ENCODE assay signal across 9 mouse cellular contexts in genomic region chr17:26095121-26095740, GRCm38 (mm10). TPM values are rescaled to one million over a fixed set of nuclear protein-coding genes. Genes with fewer than 3 reads are reported as not detected.
DNase-seq lines count a peak whose midpoint lies in the region; ATAC-seq and TF ChIP-seq lines count a peak whose summit lies in the region.
"Had no signal": no experiment of that assay in that cellular context is flagged by ENCODE, and none has a peak within 500 bp of the region (broad histone marks: within the 10 kb centered on the region; RNA-seq: fewer than 3 reads in every experiment).

Gene Nme4 (minus strand): TSS chr17:26095602.

- under 1% methylated on average over 47 of the region's 47 CpGs for WGBS in intestine, postnatal 0 days
- WGBS in limb, embryonic 12.5 days, result 2% methylated on average over 47 of the region's 47 CpGs
- 2% methylated on average over 47 of the region's 47 CpGs for WGBS in midbrain, embryonic 14.5 days

- H3K36me3 ChIP-seq in intestine, postnatal 0 days (ENCODE audit: control insufficient read depth, insufficient read depth), result peaks cover 4% of the 10 kb centered on the region; the same call in 1 of the 2 replicates
- peaks cover 18% of the 10 kb centered on the region for H3K36me3 ChIP-seq in limb, embryonic 12.5 days
- no peaks in the 10 kb centered on the region for H3K36me3 ChIP-seq in midbrain, embryonic 14.5 days (ENCODE audit: control insufficient read depth, insufficient read depth, low read length)

- peak within 1 kb of the TSS; percentile 53 for H3K4me3 ChIP-seq in intestine, postnatal 0 days (ENCODE audit: low read depth, low read length)
- H3K4me3 ChIP-seq in limb, embryonic 12.5 days (replicated peaks), result peak within 1 kb of the TSS; percentile 70
- H3K4me3 ChIP-seq in midbrain, embryonic 14.5 days (replicated peaks; ENCODE audit: low read depth, low read length), result peak within 1 kb of the TSS; percentile 56

- DNase-seq in left cerebral cortex, adult 18-20 months (ENCODE audit: low spot score in 2 of 2), result peak; percentile 68 to 80
- no peak for DNase-seq in left cerebral cortex, adult 11 months (ENCODE audit: low spot score)
- DNase-seq in cerebellum, postnatal 14 days, result peak; percentile 69 to 75
- DNase-seq in gastrocnemius, postnatal 10 days, result peak; percentile 44
- DNase-seq in midbrain, embryonic 14.5 days, result peak; percentile 81
- peak; percentile 74 to 84 for DNase-seq in spleen, postnatal 4 days (ENCODE audit: low spot score in 2 of 2)

- no peaks in the 10 kb centered on the region for H3K4me1 ChIP-seq in intestine, postnatal 0 days (replicated peaks; ENCODE audit: control insufficient read depth, insufficient read depth, low read length)
- H3K4me1 ChIP-seq in limb, embryonic 12.5 days (replicated peaks), result peaks cover 17% of the 10 kb centered on the region
- H3K4me1 ChIP-seq in midbrain, embryonic 14.5 days (ENCODE audit: control insufficient read depth, insufficient read depth, low read length), result peaks cover 2% of the 10 kb centered on the region; the same call in 1 of the 2 replicates

- ATAC-seq in intestine, postnatal 0 days, result peak; percentile 72
- peak; percentile 35; the same call in 1 of the 2 replicates for ATAC-seq in limb, embryonic 12.5 days (ENCODE audit: insufficient number of reproducible peaks, insufficient read depth, low FRiP score, low TSS enrichment, low read depth)
- peak; percentile 70; the same call in 1 of the 2 replicates for ATAC-seq in midbrain, embryonic 14.5 days (ENCODE audit: low FRiP score, low TSS enrichment)
- ATAC-seq: Patski had no signal

- H3K9me3 ChIP-seq in intestine, postnatal 0 days (ENCODE audit: control insufficient read depth), result no peaks in the 10 kb centered on the region
- no peaks in the 10 kb centered on the region for H3K9me3 ChIP-seq in limb, embryonic 12.5 days
- H3K9me3 ChIP-seq in midbrain, embryonic 14.5 days (ENCODE audit: control insufficient read depth, low read length), result no peaks in the 10 kb centered on the region

- TF ChIP-seq CTCF in intestine, postnatal 0 days (IDR thresholded peaks at IDR 0.05; ENCODE audit: low read depth), result no peak

- peak within 1 kb of the TSS; percentile 62 for H3K9ac ChIP-seq in intestine, postnatal 0 days (ENCODE audit: low read depth, low read length)
- peak within 1 kb of the TSS; percentile 91 for H3K9ac ChIP-seq in limb, embryonic 12.5 days (replicated peaks)
- H3K9ac ChIP-seq in midbrain, embryonic 14.5 days (replicated peaks; ENCODE audit: low read length), result peak within 1 kb of the TSS; percentile 71

- no peaks in the 10 kb centered on the region for H3K27me3 ChIP-seq in intestine, postnatal 0 days (replicated peaks; ENCODE audit: control insufficient read depth, insufficient read depth, low read length)
- no peaks in the 10 kb centered on the region for H3K27me3 ChIP-seq in limb, embryonic 12.5 days
- no peaks in the 10 kb centered on the region for H3K27me3 ChIP-seq in midbrain, embryonic 14.5 days (ENCODE audit: control insufficient read depth, insufficient read depth, low read length)

- peak within 1 kb of the TSS; percentile 87 for H3K4me2 ChIP-seq in intestine, postnatal 0 days (replicated peaks; ENCODE audit: low read depth)
- peak within 1 kb of the TSS; percentile 74 for H3K4me2 ChIP-seq in limb, embryonic 12.5 days
- H3K4me2 ChIP-seq in midbrain, embryonic 14.5 days (ENCODE audit: low read length), result peak within 1 kb of the TSS; percentile 86

- no peak within 1 kb of the TSS for H3K27ac ChIP-seq in intestine, postnatal 0 days (ENCODE audit: low read depth, low read length)
- H3K27ac ChIP-seq in limb, embryonic 12.5 days, result peak within 1 kb of the TSS; percentile 86
- H3K27ac ChIP-seq in midbrain, embryonic 14.5 days (replicated peaks; ENCODE audit: low read depth, low read length), result peak within 1 kb of the TSS; percentile 55

RNA-seq across cellular contexts. Expression of gene Nme4, which starts in this region (rescaled TPM):
- total RNA-seq in left cerebral cortex, adult 18-20 months (2021), result 1 to 10 TPM; 3.2 to 3.9 TPM
- total RNA-seq in gastrocnemius, postnatal 10 days (2021), result 1 to 10 TPM; 4.9 to 6.4 TPM
- 18.5 and 20.4 TPM in 2 replicates for polyA plus RNA-seq in intestine, postnatal 0 days (2015; fragmentation: Nextera tagmentation; extraction: Ambion mirVana)
- 124 and 132 TPM in 2 replicates for polyA plus RNA-seq in limb, embryonic 12.5 days (2016; fragmentation: Nextera tagmentation; extraction: Ambion mirVana)
- polyA plus RNA-seq in midbrain, embryonic 14.5 days (2014; fragmentation: Nextera tagmentation; extraction: Ambion mirVana), result 17.5 and 23.7 TPM in 2 replicates
